Mouse (Mus musculus) heart, embryonic 14.5 days (tissue): Measurements from ENCODE around the gene Setd3. TPM values are rescaled to one million over a fixed set of nuclear protein-coding genes. Genes with fewer than 3 reads are reported as not detected.

Source experiments
- polyA plus RNA-seq: library from polyadenylated mRNA; unstranded; fragments of >200 nt; fragmentation: Nextera tagmentation; extraction: Ambion mirVana; gene quantifications from 2 replicates; pipeline ENCODE4 v1.2.1, GENCODE M21; 2014

Gene Setd3
- polyA plus RNA-seq, 1 experiment from 2014 or later: 68.2 TPM

Other genes with a start within 250 kb of the Setd3 start
- gene Bcl11b, start 175.7 kb downstream of the Setd3 start, polyA plus RNA-seq: 4.4 TPM in 2 replicates
- gene Ccnk, start 265 bp upstream of the Setd3 start, polyA plus RNA-seq: 3.2 and 3.9 TPM in 2 replicates
- gene Ccdc85c, start 96.1 kb upstream of the Setd3 start, polyA plus RNA-seq: 7.2 and 8.2 TPM in 2 replicates
- 0.63 and 0.84 TPM in 2 replicates for gene Hhipl1, start 127.0 kb upstream of the Setd3 start, polyA plus RNA-seq
- gene Cyp46a1, start 155.1 kb upstream of the Setd3 start, polyA plus RNA-seq: 4.2 and 4.6 TPM in 2 replicates
- 69.5 and 77.2 TPM in 2 replicates for gene Eml1, start 191.6 kb upstream of the Setd3 start, polyA plus RNA-seq